Mouse (Mus musculus) myocyte (in vitro differentiated cells): ENCODE results near the gene Tmem158.

Experiments used
- E2F4 ChIP-seq: IDR thresholded peaks from one replicate; pipeline ENCODE4 v1.6.1; 2011; ENCODE audit warnings: mild to moderate bottlenecking, control low read depth, moderate library complexity; ENCODE audit not compliant: insufficient read depth
- MAX ChIP-seq: IDR thresholded peaks from one replicate; pipeline ENCODE4 v1.6.1; 2011; ENCODE audit warnings: low read depth, mild to moderate bottlenecking, control low read depth
- MYOD1 ChIP-seq, 3 experiments: IDR thresholded peaks; one replicate each; pipeline ENCODE4 v1.6.1; 2011; ENCODE audit warnings: control low read depth in 2 of 3, low read depth in 2 of 3, mild to moderate bottlenecking in 2 of 3, moderate library complexity in 1 of 3; ENCODE audit not compliant: insufficient read length in 2 of 3, control insufficient read depth in 1 of 3
- POLR2A ChIP-seq: IDR thresholded peaks from one replicate; pipeline ENCODE4 v1.6.1; 2011; ENCODE audit warnings: low read depth, mild to moderate bottlenecking, control low read depth, moderate library complexity; ENCODE audit not compliant: insufficient read length
- POLR2AphosphoS2 ChIP-seq: IDR thresholded peaks from one replicate; pipeline ENCODE4 v1.6.1; 2011; ENCODE audit warnings: low read depth, control low read depth; ENCODE audit not compliant: insufficient read length
- REST ChIP-seq: IDR thresholded peaks from one replicate; pipeline ENCODE4 v1.6.1; 2011; ENCODE audit warnings: mild to moderate bottlenecking, control low read depth, moderate library complexity; ENCODE audit not compliant: insufficient read depth, insufficient read length
- SRF ChIP-seq: IDR thresholded peaks from one replicate; pipeline ENCODE4 v1.6.1; 2011; ENCODE audit warnings: low read depth; ENCODE audit not compliant: control insufficient read depth, insufficient read length
- TCF12 ChIP-seq: IDR thresholded peaks from one replicate; pipeline ENCODE4 v1.6.1; 2011; ENCODE audit warnings: mild to moderate bottlenecking, control low read depth; ENCODE audit not compliant: poor library complexity, insufficient read depth, severe bottlenecking
- TCF3 ChIP-seq: IDR thresholded peaks from one replicate; pipeline ENCODE4 v1.6.1; 2011; ENCODE audit warnings: low read depth, control low read depth; ENCODE audit not compliant: insufficient read length
- USF1 ChIP-seq: IDR thresholded peaks from one replicate; pipeline ENCODE4 v1.6.1; 2011; ENCODE audit warnings: low read depth, mild to moderate bottlenecking, control low read depth, moderate library complexity

- TF ChIP-seq POLR2A, result no peak
- TF ChIP-seq MYOD1 (IDR thresholded peaks at IDR 0.05; ENCODE audit: control insufficient read depth in 1 of 3, insufficient read length in 2 of 3, low read depth in 2 of 3), result no peak
- no peak for TF ChIP-seq E2F4
- no peak for TF ChIP-seq USF1
- TF ChIP-seq MAX, result no peak
- TF ChIP-seq POLR2AphosphoS2, result no peak
- TF ChIP-seq TCF3, result no peak
- TF ChIP-seq REST, result no peak
- TF ChIP-seq TCF12, result no peak
- no peak for TF ChIP-seq SRF
Observed at GRCm38 (mm10) chr9:123309685-123310365, 49.3 kb upstream of the Tmem158 start.
